Mouse (Mus musculus): ENCODE measurements around the gene Eya4. TPM values are rescaled to one million over a fixed set of nuclear protein-coding genes. Genes with fewer than 3 reads are reported as not detected.

The Eya4 gene
- polyA plus RNA-seq, 1 experiment from 2014 or later, result 0.60 TPM

- H3K4me3 ChIP-seq, result no peak overlapping the region
- no peak overlapping the region for H3K27ac ChIP-seq
- 89% methylated on average over 3 of the region's 3 CpGs for WGBS
- no peaks in the 10 kb centered on the region for H3K9me3 ChIP-seq (replicated peaks)
- H3K4me1 ChIP-seq (replicated peaks), result no peaks in the 10 kb centered on the region
- no peak overlapping the region for H3K4me2 ChIP-seq
- no peaks in the 10 kb centered on the region for H3K36me3 ChIP-seq
- ATAC-seq (replicated peaks; ENCODE audit: insufficient number of reproducible peaks, insufficient read depth, low FRiP score, low read depth), result no peak
- no peak overlapping the region for H3K9ac ChIP-seq
- no peaks in the 10 kb centered on the region for H3K27me3 ChIP-seq
Measured at GRCm38 (mm10) chr10:23150401-23150800, 200.2 kb downstream of the Eya4 start.

- H3K4me3 ChIP-seq, result no peak overlapping the region
- no peak overlapping the region for H3K4me2 ChIP-seq
- 24% methylated on average over 2 of the region's 2 CpGs for WGBS
- no peaks in the 10 kb centered on the region for H3K4me1 ChIP-seq (replicated peaks)
- no peaks in the 10 kb centered on the region for H3K27me3 ChIP-seq
- H3K27ac ChIP-seq, result no peak overlapping the region
- no peaks in the 10 kb centered on the region for H3K36me3 ChIP-seq
- no peaks in the 10 kb centered on the region for H3K9me3 ChIP-seq (replicated peaks)
- H3K9ac ChIP-seq, result no peak overlapping the region
- ATAC-seq (replicated peaks; ENCODE audit: insufficient number of reproducible peaks, insufficient read depth, low FRiP score, low read depth), result no peak
Measured at GRCm38 (mm10) chr10:23144616-23145015, 206.0 kb downstream of the Eya4 start.

- no peak for ATAC-seq (replicated peaks; ENCODE audit: insufficient number of reproducible peaks, insufficient read depth, low FRiP score, low read depth)
- Histone ChIP-seq H3K27ac (no peak overlapping the region), H3K4me1 (replicated peaks) (no peaks in the 10 kb centered on the region), H3K4me2 (no peak overlapping the region), H3K9ac (no peak overlapping the region), H3K36me3 (no peaks in the 10 kb centered on the region), H3K27me3 (no peaks in the 10 kb centered on the region), H3K4me3 (no peak overlapping the region), H3K9me3 (replicated peaks) (no peaks in the 10 kb centered on the region)
- WGBS, result 50% methylated on average over 1 of the region's 1 CpGs
Measured at GRCm38 (mm10) chr10:23127947-23128346, 222.6 kb downstream of the Eya4 start.

GRCm38 (mm10) chr10:23127151-23127550, 223.4 kb downstream of the Eya4 start:
- Histone ChIP-seq H3K36me3 (no peaks in the 10 kb centered on the region), H3K27me3 (no peaks in the 10 kb centered on the region), H3K27ac (no peak overlapping the region), H3K4me1 (replicated peaks) (no peaks in the 10 kb centered on the region), H3K4me3 (no peak overlapping the region), H3K9me3 (replicated peaks) (no peaks in the 10 kb centered on the region), H3K9ac (no peak overlapping the region), H3K4me2 (no peak overlapping the region)
- no peak for ATAC-seq (replicated peaks; ENCODE audit: insufficient number of reproducible peaks, insufficient read depth, low FRiP score, low read depth)
- WGBS, result 70% methylated on average over 1 of the region's 1 CpGs

GRCm38 (mm10) chr10:23126529-23126928, 224.1 kb downstream of the Eya4 start:
- WGBS, result 91% methylated on average over 5 of the region's 5 CpGs
- no peak overlapping the region for H3K27ac ChIP-seq
- no peaks in the 10 kb centered on the region for H3K4me1 ChIP-seq (replicated peaks)
- H3K4me2 ChIP-seq, result no peak overlapping the region
- no peaks in the 10 kb centered on the region for H3K36me3 ChIP-seq
- H3K4me3 ChIP-seq, result no peak overlapping the region
- no peak for ATAC-seq (replicated peaks; ENCODE audit: insufficient number of reproducible peaks, insufficient read depth, low FRiP score, low read depth)
- H3K9ac ChIP-seq, result no peak overlapping the region
- H3K9me3 ChIP-seq (replicated peaks), result no peaks in the 10 kb centered on the region
- H3K27me3 ChIP-seq, result no peaks in the 10 kb centered on the region

GRCm38 (mm10) chr10:23120437-23120836, 230.1 kb downstream of the Eya4 start:
- Histone ChIP-seq H3K9ac (no peak overlapping the region), H3K4me2 (no peak overlapping the region), H3K9me3 (replicated peaks) (no peaks in the 10 kb centered on the region), H3K27me3 (no peaks in the 10 kb centered on the region), H3K36me3 (no peaks in the 10 kb centered on the region), H3K27ac (no peak overlapping the region), H3K4me1 (replicated peaks) (no peaks in the 10 kb centered on the region), H3K4me3 (no peak overlapping the region)
- ATAC-seq (replicated peaks; ENCODE audit: insufficient number of reproducible peaks, insufficient read depth, low FRiP score, low read depth), result no peak
- WGBS, result 38% methylated on average over 2 of the region's 2 CpGs

- Histone ChIP-seq H3K27me3 (no peaks in the 10 kb centered on the region), H3K36me3 (no peaks in the 10 kb centered on the region), H3K9me3 (replicated peaks) (no peaks in the 10 kb centered on the region), H3K4me3 (no peak overlapping the region), H3K9ac (no peak overlapping the region), H3K27ac (no peak overlapping the region), H3K4me1 (replicated peaks) (no peaks in the 10 kb centered on the region), H3K4me2 (no peak overlapping the region)
- 47% methylated on average over 10 of the region's 10 CpGs for WGBS
- ATAC-seq (replicated peaks; ENCODE audit: insufficient number of reproducible peaks, insufficient read depth, low FRiP score, low read depth), result no peak
Measured at GRCm38 (mm10) chr10:23116786-23117410, 233.7 kb downstream of the Eya4 start.

- WGBS, result 68% methylated on average over 8 of the region's 8 CpGs
- no peaks in the 10 kb centered on the region for H3K4me1 ChIP-seq (replicated peaks)
- H3K4me3 ChIP-seq, result no peak overlapping the region
- no peak overlapping the region for H3K27ac ChIP-seq
- H3K27me3 ChIP-seq, result no peaks in the 10 kb centered on the region
- H3K9ac ChIP-seq, result no peak overlapping the region
- H3K9me3 ChIP-seq (replicated peaks), result no peaks in the 10 kb centered on the region
- no peaks in the 10 kb centered on the region for H3K36me3 ChIP-seq
- ATAC-seq (replicated peaks; ENCODE audit: insufficient number of reproducible peaks, insufficient read depth, low FRiP score, low read depth), result no peak
- H3K4me2 ChIP-seq, result no peak overlapping the region
Measured at GRCm38 (mm10) chr10:23116063-23116462, 234.5 kb downstream of the Eya4 start.

- Histone ChIP-seq H3K4me1 (replicated peaks) (no peaks in the 10 kb centered on the region), H3K4me2 (no peak overlapping the region), H3K27me3 (no peaks in the 10 kb centered on the region), H3K9ac (no peak overlapping the region), H3K36me3 (no peaks in the 10 kb centered on the region), H3K27ac (no peak overlapping the region), H3K4me3 (no peak overlapping the region), H3K9me3 (replicated peaks) (no peaks in the 10 kb centered on the region)
- no peak for ATAC-seq (replicated peaks; ENCODE audit: insufficient number of reproducible peaks, insufficient read depth, low FRiP score, low read depth)
- 65% methylated on average over 3 of the region's 3 CpGs for WGBS
Measured at GRCm38 (mm10) chr10:23115321-23115720, 235.3 kb downstream of the Eya4 start.

GRCm38 (mm10) chr10:23108122-23108521, 242.5 kb downstream of the Eya4 start:
- no peaks in the 10 kb centered on the region for H3K27me3 ChIP-seq

GRCm38 (mm10) chr10:23092517-23092916, 258.1 kb downstream of the Eya4 start:
- no peak overlapping the region for H3K9ac ChIP-seq
- no peaks in the 10 kb centered on the region for H3K36me3 ChIP-seq
- no peak overlapping the region for H3K27ac ChIP-seq
- 72% methylated on average over 7 of the region's 7 CpGs for WGBS
- ATAC-seq (replicated peaks; ENCODE audit: insufficient number of reproducible peaks, insufficient read depth, low FRiP score, low read depth), result no peak
- no peak overlapping the region for H3K4me3 ChIP-seq
- H3K27me3 ChIP-seq, result no peaks in the 10 kb centered on the region
- H3K4me1 ChIP-seq (replicated peaks), result no peaks in the 10 kb centered on the region
- no peak overlapping the region for H3K4me2 ChIP-seq
- no peaks in the 10 kb centered on the region for H3K9me3 ChIP-seq (replicated peaks)

More at GRCm38 (mm10) chr10:23108122-23108521, 242.5 kb downstream of the Eya4 start:
- no peaks in the 10 kb centered on the region for H3K36me3 ChIP-seq
- WGBS, result 59% methylated on average over 4 of the region's 4 CpGs
- H3K4me1 ChIP-seq (replicated peaks), result peaks cover 4% of the 10 kb centered on the region; the same call in 1 of the 2 replicates
- no peak overlapping the region for H3K4me3 ChIP-seq
- no peak overlapping the region for H3K4me2 ChIP-seq
- H3K27ac ChIP-seq, result no peak overlapping the region
- no peaks in the 10 kb centered on the region for H3K9me3 ChIP-seq (replicated peaks)
- no peak for ATAC-seq (replicated peaks; ENCODE audit: insufficient number of reproducible peaks, insufficient read depth, low FRiP score, low read depth)
- H3K9ac ChIP-seq, result no peak overlapping the region

- ATAC-seq (replicated peaks; ENCODE audit: insufficient number of reproducible peaks, insufficient read depth, low FRiP score, low read depth), result no peak
- no peaks in the 10 kb centered on the region for H3K36me3 ChIP-seq
- no peak overlapping the region for H3K9ac ChIP-seq
- H3K4me2 ChIP-seq, result no peak overlapping the region
- no peak overlapping the region for H3K27ac ChIP-seq
- no peaks in the 10 kb centered on the region for H3K9me3 ChIP-seq (replicated peaks)
- H3K4me3 ChIP-seq, result no peak overlapping the region
- no peaks in the 10 kb centered on the region for H3K4me1 ChIP-seq (replicated peaks)
- 63% methylated on average over 3 of the region's 3 CpGs for WGBS
- H3K27me3 ChIP-seq, result no peaks in the 10 kb centered on the region
Measured at GRCm38 (mm10) chr10:23091552-23091951, 259.0 kb downstream of the Eya4 start.

Measured in heart, embryonic 15.5 days (tissue).